Mouse (Mus musculus): ENCODE results near the gene Cdk14.

Cdk14 gene

GRCm38 (mm10) chr5:5056102-5056883 lies 363.8 kb downstream of the Cdk14 start:
- no peak for DNase-seq (ENCODE audit: low spot score)

GRCm38 (mm10) chr5:5055494-5055893 lies 364.6 kb downstream of the Cdk14 start:
- no peak for DNase-seq (ENCODE audit: low spot score)

GRCm38 (mm10) chr5:5054270-5054669 lies 365.8 kb downstream of the Cdk14 start:
- no peak for DNase-seq (ENCODE audit: low spot score)

GRCm38 (mm10) chr5:5044326-5044725 lies 375.8 kb downstream of the Cdk14 start:
- DNase-seq (ENCODE audit: low spot score): no peak

GRCm38 (mm10) chr5:5042735-5043134 lies 377.4 kb downstream of the Cdk14 start:
- no peak for DNase-seq (ENCODE audit: low spot score)

GRCm38 (mm10) chr5:5041480-5041879 lies 378.6 kb downstream of the Cdk14 start:
- no peak for DNase-seq (ENCODE audit: low spot score)

GRCm38 (mm10) chr5:5039700-5040284 lies 380.3 kb downstream of the Cdk14 start:
- DNase-seq (ENCODE audit: low spot score): no peak

GRCm38 (mm10) chr5:5033445-5033844 lies 386.7 kb downstream of the Cdk14 start:
- no peak for DNase-seq (ENCODE audit: low spot score)

- no peak for DNase-seq (ENCODE audit: low spot score)
These were observed 387.3 kb downstream of the Cdk14 start for GRCm38 (mm10) chr5:5032847-5033246.

- no peak for DNase-seq (ENCODE audit: low spot score)
These were observed 387.7 kb downstream of the Cdk14 start for GRCm38 (mm10) chr5:5032446-5032845.

- no peak for DNase-seq (ENCODE audit: low spot score)
These were observed 389.7 kb downstream of the Cdk14 start for GRCm38 (mm10) chr5:5030431-5030830.

- DNase-seq (ENCODE audit: low spot score): no peak
These were observed 401.2 kb downstream of the Cdk14 start for GRCm38 (mm10) chr5:5018959-5019358.

GRCm38 (mm10) chr5:5018242-5018641 lies 401.9 kb downstream of the Cdk14 start:
- no peak for DNase-seq (ENCODE audit: low spot score)

GRCm38 (mm10) chr5:5013783-5014182 lies 406.3 kb downstream of the Cdk14 start:
- no peak for DNase-seq (ENCODE audit: low spot score)

GRCm38 (mm10) chr5:5012521-5013346 lies 407.4 kb downstream of the Cdk14 start:
- no peak for DNase-seq (ENCODE audit: low spot score)

- DNase-seq (ENCODE audit: low spot score): no peak
These were observed 411.9 kb downstream of the Cdk14 start for GRCm38 (mm10) chr5:5008153-5008745.

GRCm38 (mm10) chr5:5007489-5008152 lies 412.5 kb downstream of the Cdk14 start:
- no peak for DNase-seq (ENCODE audit: low spot score)

- DNase-seq (ENCODE audit: low spot score): no peak
These were observed 414.5 kb downstream of the Cdk14 start for GRCm38 (mm10) chr5:5005633-5006032.

- no peak for DNase-seq (ENCODE audit: low spot score)
These were observed 415.4 kb downstream of the Cdk14 start for GRCm38 (mm10) chr5:5004740-5005139.

- DNase-seq (ENCODE audit: low spot score): peak; percentile 90
These were observed 426.9 kb downstream of the Cdk14 start for GRCm38 (mm10) chr5:4993192-4993601.

- DNase-seq (ENCODE audit: low spot score): peak; percentile 54
These were observed 429.1 kb downstream of the Cdk14 start for GRCm38 (mm10) chr5:4991023-4991422.

GRCm38 (mm10) chr5:4990237-4990636 lies 429.9 kb downstream of the Cdk14 start:
- no peak for DNase-seq (ENCODE audit: low spot score)

Measured in layer of hippocampus, adult 9-10 months (tissue).